Mouse (Mus musculus) natural killer cell, adult 2 months (primary cell): ENCODE results near the gene Dpp6.

ENCODE experiments used
- DNase-seq, 2 experiments: peaks; one replicate each; pipeline ENCODE4 v3.0.0; 2022; ENCODE audit warnings: low spot score in 2 of 2

The Dpp6 gene

GRCm38 (mm10) chr5:26816975-26817941, at the start of gene Dpp6:
Gene Dpp6, plus strand, starts transcription at chr5:26817203.
- DNase-seq = no peak

- no peak for DNase-seq
Observed at GRCm38 (mm10) chr5:26783955-26784354, 33.0 kb upstream of the Dpp6 start.

DNA sequence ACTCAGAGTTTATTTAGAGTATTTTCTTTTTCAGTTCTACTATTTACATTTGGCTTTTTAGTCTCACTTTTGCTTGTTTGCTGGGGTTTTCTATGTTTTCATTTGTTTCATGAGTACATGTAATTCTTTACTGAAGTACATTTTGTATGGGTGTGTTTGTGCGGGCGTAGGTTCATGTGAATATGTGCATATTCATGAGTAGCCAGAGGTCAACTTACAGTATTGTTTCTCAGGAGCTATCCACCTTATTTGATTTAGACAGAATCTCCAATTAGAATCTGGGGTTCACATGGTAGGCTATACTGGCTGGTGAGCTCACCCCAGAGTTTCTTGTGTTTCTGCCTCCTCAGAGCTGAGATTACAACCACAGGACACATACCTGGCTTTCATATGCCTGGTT, 21.5 kb upstream of the Dpp6 start:
- DNase-seq = no peak

DNA sequence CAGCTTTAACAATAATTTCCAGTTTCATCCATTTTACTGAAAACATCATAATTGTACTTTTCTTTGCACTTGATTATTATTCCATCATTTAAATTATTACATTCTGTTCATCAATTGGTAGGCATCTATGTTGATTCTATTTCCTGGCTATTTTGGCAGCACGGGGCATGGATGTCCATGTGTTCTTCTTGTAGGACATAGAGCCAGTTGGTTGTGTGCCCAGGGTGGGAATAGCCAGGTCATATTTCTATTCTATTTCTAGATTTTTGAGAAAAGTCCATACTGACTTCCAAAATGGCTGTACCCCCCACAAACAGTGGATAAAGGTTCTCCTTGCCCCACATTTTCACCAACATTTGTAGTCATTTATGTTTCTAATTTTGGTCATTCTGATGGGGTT, 19.0 kb downstream of the Dpp6 start:
- no peak for DNase-seq

GRCm38 (mm10) chr5:26841151-26841550, 24.1 kb downstream of the Dpp6 start:
- no peak for DNase-seq

DNA sequence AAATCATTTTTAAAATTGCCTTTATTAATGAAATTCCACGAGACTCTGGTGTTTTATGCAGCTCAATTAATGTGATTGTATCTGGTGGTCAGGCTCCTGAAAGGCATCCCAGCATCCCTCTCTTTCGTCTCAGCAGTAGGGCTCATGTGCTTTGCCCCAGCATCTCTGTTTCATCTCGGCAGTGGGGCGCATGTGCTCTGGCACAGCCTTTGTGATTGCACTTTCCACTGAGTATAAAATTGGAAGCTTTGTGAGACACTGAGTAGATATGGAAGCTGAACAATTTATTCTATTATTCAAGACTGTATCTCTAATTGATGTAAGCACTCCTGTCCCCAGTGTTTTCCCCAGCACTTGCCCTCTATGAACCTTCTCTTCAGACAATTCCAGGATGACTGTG, 37.7 kb downstream of the Dpp6 start:
- DNase-seq = no peak

GRCm38 (mm10) chr5:26875449-26875848, 58.4 kb downstream of the Dpp6 start:
- DNase-seq = no peak

- DNase-seq = no peak
Observed at GRCm38 (mm10) chr5:26887496-26887895, 70.5 kb downstream of the Dpp6 start.

- no peak for DNase-seq
Observed at GRCm38 (mm10) chr5:26888080-26888479, 71.1 kb downstream of the Dpp6 start.

DNA sequence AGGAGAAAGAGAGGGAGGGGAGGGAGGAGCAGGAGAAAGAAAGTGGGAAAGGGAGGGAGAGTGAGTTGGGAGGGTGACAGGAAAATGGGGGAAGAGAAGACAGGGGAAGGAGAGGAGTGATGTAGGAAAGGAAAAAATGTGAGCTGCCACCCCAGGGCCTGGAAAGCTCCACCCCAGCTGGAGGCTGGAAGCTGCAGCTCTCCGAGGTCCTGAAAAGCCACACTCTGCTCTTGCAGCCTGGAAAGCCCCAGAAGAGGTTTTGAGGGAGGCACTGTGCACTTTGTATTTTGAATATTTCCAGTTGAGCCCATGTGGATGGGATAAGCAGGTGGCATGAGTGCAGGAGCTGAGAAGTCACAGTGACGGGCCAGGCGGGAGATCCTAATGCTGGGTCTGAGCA, 77.3 kb downstream of the Dpp6 start:
- DNase-seq = no peak

- DNase-seq = no peak
Observed at GRCm38 (mm10) chr5:26903786-26904185, 86.8 kb downstream of the Dpp6 start.

- DNase-seq = no peak
Observed at GRCm38 (mm10) chr5:26904324-26905041, 87.5 kb downstream of the Dpp6 start.

DNA sequence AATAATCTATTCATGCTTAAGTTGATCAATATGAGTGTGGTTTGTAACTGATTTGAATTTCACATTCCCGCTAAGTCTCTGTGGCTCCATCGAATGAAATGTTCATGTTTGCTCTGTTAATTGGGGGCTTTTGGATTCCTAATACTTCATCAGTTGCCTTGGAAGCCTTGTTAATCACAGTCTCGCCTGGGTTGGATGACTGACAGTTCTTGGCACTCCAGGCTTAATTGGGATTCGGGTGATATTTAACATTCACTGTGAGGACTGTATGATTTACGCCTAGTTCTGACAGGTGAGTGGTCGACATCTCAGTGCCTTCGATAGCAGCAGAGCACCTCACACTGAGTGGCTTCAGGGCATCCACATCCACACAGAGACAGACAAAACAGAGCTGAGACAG, 90.1 kb downstream of the Dpp6 start:
- DNase-seq = no peak

- DNase-seq = no peak
Observed at GRCm38 (mm10) chr5:26908612-26909011, 91.6 kb downstream of the Dpp6 start.

GRCm38 (mm10) chr5:26910353-26910752, 93.3 kb downstream of the Dpp6 start:
- DNase-seq = no peak

DNA sequence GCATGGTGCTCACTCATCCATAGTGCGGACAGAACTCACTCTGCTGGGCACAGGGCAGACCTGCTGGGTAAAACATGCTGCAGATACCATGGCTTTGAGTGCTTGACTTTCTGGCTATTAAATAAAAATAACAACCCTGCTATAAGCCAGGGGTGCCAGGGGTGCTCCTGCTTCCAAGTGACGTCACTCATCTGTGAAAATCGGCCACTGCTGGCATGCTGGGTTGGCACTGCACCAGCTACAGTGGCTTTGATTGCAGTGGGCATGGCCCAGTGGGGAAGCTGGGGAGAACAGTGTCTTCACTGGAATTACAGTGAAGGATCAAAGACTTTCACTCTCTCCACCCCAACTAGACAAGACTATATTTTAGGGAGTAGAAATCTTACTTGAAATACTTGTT, 95.0 kb downstream of the Dpp6 start:
- no peak for DNase-seq

DNA sequence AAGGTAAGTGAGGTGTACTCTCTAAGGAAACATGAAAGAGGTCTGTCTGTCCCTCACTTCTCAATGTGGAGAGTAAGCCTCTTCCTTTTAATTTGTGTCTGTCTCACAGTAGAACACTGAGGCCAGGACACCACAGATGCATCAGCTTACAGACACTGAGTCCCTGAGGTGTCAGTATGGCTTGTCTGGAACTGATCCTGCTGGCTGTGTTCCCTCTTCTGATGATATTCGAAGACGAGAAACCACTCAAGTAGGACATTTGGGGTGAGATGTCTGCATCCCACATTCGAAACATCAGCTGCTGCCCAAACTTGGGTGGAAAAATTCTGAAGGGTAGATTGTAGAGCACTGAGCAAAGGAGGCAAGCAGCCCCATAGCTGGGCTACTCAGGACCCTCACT, 101.8 kb downstream of the Dpp6 start:
- no peak for DNase-seq

DNA sequence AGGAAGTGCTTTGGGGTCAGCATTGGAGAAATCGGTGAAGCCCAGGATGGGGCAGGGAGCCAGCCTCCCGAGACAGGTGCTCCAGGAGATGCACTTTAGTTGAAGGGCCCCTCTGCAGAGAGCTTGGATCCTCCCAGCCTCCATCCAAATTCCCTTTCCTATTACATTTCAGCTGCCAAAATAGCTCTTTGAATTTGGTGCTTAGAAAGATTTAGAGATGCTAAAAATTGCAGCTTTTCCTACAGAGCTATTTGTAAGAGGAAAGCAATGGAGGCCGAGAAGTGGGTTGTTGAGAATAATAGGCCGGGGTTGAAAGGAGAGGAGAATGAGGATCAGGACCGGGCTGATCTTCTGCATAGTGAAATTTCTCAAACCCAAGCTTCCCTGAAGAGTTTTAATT, 107.5 kb downstream of the Dpp6 start:
- DNase-seq = no peak

DNA sequence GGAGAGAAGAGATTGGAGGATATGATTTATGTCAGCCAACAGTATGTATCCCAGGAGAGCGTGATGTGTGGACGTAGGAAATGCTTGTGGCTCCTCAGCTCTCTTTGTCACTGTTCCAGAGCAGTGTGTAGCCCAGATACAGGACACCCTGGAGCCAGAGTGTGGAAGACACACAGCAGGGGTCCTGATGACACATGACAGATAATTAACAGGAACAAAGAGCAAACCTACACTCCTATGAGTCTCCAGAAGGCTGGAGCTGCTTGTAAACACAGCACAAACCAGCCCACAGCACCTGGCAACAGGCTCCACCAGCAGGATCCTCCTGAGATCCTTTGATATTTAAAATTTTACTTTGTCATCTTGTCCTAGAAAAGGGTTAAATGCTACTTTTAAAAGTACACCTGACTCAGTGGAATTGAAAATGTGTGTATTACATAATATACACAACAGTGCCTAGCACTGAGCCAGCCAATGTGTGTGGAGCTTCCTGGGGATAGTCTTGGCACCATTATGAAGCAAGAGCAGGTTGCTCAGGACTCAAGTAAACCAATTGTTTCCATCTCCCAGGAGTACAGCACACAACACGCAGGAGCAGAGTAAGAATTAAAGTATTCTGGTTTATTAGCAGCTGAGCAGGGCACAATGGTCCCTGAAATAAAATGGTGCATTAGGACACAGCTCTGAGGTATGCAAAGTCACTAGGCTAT, 115.6 kb downstream of the Dpp6 start:
- no peak for DNase-seq

DNA sequence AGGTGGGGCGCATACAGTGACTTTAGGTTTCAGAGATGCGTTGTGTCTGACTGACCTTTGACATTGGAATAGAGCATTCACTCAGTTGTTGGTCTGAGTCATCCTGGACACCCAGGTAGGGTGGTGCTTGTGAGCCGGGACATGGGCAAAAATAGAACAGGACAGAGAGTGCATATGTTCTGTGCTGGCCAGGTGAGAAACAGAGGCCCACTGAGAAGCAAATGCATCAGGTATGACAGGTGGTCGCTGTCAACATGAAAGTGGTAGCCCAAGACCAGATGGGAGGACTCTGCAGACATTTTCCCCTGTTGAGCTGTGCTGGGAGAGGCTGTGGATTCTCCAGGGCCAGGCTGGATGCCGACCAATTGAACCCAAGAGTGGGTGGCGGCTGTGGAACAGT, 117.9 kb downstream of the Dpp6 start:
- DNase-seq = no peak

GRCm38 (mm10) chr5:26941471-26941870, 124.5 kb downstream of the Dpp6 start:
- DNase-seq = no peak

- no peak for DNase-seq
Observed at GRCm38 (mm10) chr5:26945169-26945920, 128.3 kb downstream of the Dpp6 start.
